Mouse (Mus musculus): ENCODE measurements around the gene Fanci. TPM values are rescaled to one million over a fixed set of nuclear protein-coding genes. Genes with fewer than 3 reads are reported as not detected.

Fanci gene
- polyA plus RNA-seq, 1 experiment from 2014 or later, result 1.8 TPM

GRCm38 (mm10) chr7:79461721-79462120 lies 70.0 kb downstream of the Fanci start:
- H3K4me2 ChIP-seq (replicated peaks; ENCODE audit: low read depth), result no peak overlapping the region
- H3K9ac ChIP-seq (ENCODE audit: low read length), result no peak overlapping the region
- no peak for DNase-seq (ENCODE audit: low spot score)
- ATAC-seq (ENCODE audit: low FRiP score, low TSS enrichment), result no peak
- H3K27ac ChIP-seq (replicated peaks), result no peak overlapping the region
- H3K27me3 ChIP-seq (ENCODE audit: control insufficient read depth, insufficient read depth, low read length), result no peaks in the 10 kb centered on the region
- 94% methylated on average over 10 of the region's 10 CpGs for WGBS
- peaks cover 6% of the 10 kb centered on the region for H3K4me1 ChIP-seq (replicated peaks; ENCODE audit: control insufficient read depth, insufficient read depth)
- TF ChIP-seq EP300 (optimal IDR thresholded peaks at IDR 0.05), result no peak
- no peak for TF ChIP-seq CTCF (IDR thresholded peaks at IDR 0.05; ENCODE audit: low read depth)
- H3K36me3 ChIP-seq (ENCODE audit: control insufficient read depth, insufficient read depth, low read length), result peaks cover 38% of the 10 kb centered on the region
- no peak overlapping the region for H3K4me3 ChIP-seq (ENCODE audit: low read depth, low read length)
- H3K9me3 ChIP-seq (ENCODE audit: control insufficient read depth, low read length), result no peaks in the 10 kb centered on the region

- ATAC-seq (ENCODE audit: low FRiP score, low TSS enrichment) (no peak), DNase-seq (ENCODE audit: low spot score) (peak; percentile 32)
- Histone ChIP-seq H3K27me3 (ENCODE audit: control insufficient read depth, insufficient read depth, low read length) (no peaks in the 10 kb centered on the region), H3K4me3 (ENCODE audit: low read depth, low read length) (no peak overlapping the region), H3K4me2 (replicated peaks; ENCODE audit: low read depth) (no peak overlapping the region), H3K27ac (replicated peaks) (no peak overlapping the region), H3K4me1 (replicated peaks; ENCODE audit: control insufficient read depth, insufficient read depth) (peaks cover 6% of the 10 kb centered on the region), H3K36me3 (ENCODE audit: control insufficient read depth, insufficient read depth, low read length) (peaks cover 27% of the 10 kb centered on the region), H3K9me3 (ENCODE audit: control insufficient read depth, low read length) (no peaks in the 10 kb centered on the region), H3K9ac (ENCODE audit: low read length) (no peak overlapping the region)
- 80% methylated on average over 11 of the region's 11 CpGs for WGBS
- TF ChIP-seq CTCF (IDR thresholded peaks at IDR 0.05; ENCODE audit: low read depth) (no peak), EP300 (optimal IDR thresholded peaks at IDR 0.05) (no peak)
Measured at GRCm38 (mm10) chr7:79463376-79464077, 71.8 kb downstream of the Fanci start.

GRCm38 (mm10) chr7:79464776-79465420 lies 73.2 kb downstream of the Fanci start:
- peak; percentile 43 for DNase-seq (ENCODE audit: low spot score)
- ATAC-seq (ENCODE audit: low FRiP score, low TSS enrichment), result no peak
- TF ChIP-seq CTCF (IDR thresholded peaks at IDR 0.05; ENCODE audit: low read depth) (no peak), EP300 (optimal IDR thresholded peaks at IDR 0.05) (no peak)
- H3K9ac ChIP-seq (ENCODE audit: low read length), result peak overlapping the region; percentile 93
- 10% methylated on average over 46 of the region's 47 CpGs for WGBS
- H3K4me3 ChIP-seq (ENCODE audit: low read depth, low read length), result peak overlapping the region; percentile 95
- peaks cover 6% of the 10 kb centered on the region for H3K4me1 ChIP-seq (replicated peaks; ENCODE audit: control insufficient read depth, insufficient read depth)
- H3K9me3 ChIP-seq (ENCODE audit: control insufficient read depth, low read length), result no peaks in the 10 kb centered on the region
- H3K27me3 ChIP-seq (ENCODE audit: control insufficient read depth, insufficient read depth, low read length), result no peaks in the 10 kb centered on the region
- peaks cover 13% of the 10 kb centered on the region for H3K36me3 ChIP-seq (ENCODE audit: control insufficient read depth, insufficient read depth, low read length)
- H3K27ac ChIP-seq (replicated peaks), result no peak overlapping the region
- H3K4me2 ChIP-seq (replicated peaks; ENCODE audit: low read depth), result peak overlapping the region; percentile 88

DNA sequence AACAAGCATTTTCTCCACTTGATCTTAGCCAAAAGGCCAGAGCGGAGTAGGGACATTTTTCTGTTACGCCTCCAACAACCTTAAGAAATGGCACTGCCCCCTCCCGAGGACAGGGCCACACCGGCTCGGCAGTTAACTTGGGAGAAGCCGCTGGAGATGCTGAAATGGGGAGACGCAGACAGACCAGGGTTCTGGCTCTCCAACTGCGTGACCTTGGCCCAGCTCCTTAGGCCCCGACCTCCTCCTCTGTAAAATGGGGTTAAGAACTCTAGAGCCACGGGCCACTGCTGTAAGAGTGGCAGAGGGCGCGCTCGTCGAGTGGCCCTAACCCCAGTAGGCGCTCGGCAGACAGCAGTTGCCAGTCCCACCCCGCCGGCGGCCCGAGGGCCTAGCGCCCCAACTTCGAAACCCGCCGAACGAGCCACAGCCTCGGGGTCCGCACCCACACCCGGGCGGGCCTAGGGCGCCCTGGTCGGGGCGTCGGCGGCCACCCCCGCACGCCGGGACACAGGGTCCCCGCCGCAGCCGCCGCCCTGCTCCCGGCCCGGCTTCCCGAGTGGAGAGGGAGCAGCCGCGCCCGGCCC lies 73.8 kb downstream of the Fanci start:
- no peak for DNase-seq (ENCODE audit: low spot score)
- H3K4me1 ChIP-seq (replicated peaks; ENCODE audit: control insufficient read depth, insufficient read depth), result peaks cover 6% of the 10 kb centered on the region
- WGBS, result under 1% methylated on average over 40 of the region's 47 CpGs
- peak overlapping the region; percentile 95 for H3K4me3 ChIP-seq (ENCODE audit: low read depth, low read length)
- H3K9ac ChIP-seq (ENCODE audit: low read length), result peak overlapping the region; percentile 93
- H3K27ac ChIP-seq (replicated peaks), result peak overlapping the region; percentile 94
- 0 out of 2 replicates have a peak, but pooled peaks have one; percentile 6 for TF ChIP-seq CTCF (IDR thresholded peaks at IDR 0.05; ENCODE audit: low read depth)
- TF ChIP-seq EP300 (optimal IDR thresholded peaks at IDR 0.05), result no peak
- no peaks in the 10 kb centered on the region for H3K9me3 ChIP-seq (ENCODE audit: control insufficient read depth, low read length)
- H3K36me3 ChIP-seq (ENCODE audit: control insufficient read depth, insufficient read depth, low read length), result peaks cover 7% of the 10 kb centered on the region; the same call in 1 of the 2 replicates
- peak; percentile 40 for ATAC-seq (ENCODE audit: low FRiP score, low TSS enrichment)
- H3K4me2 ChIP-seq (replicated peaks; ENCODE audit: low read depth), result peak overlapping the region; percentile 88
- no peaks in the 10 kb centered on the region for H3K27me3 ChIP-seq (ENCODE audit: control insufficient read depth, insufficient read depth, low read length)

- Histone ChIP-seq H3K9me3 (ENCODE audit: control insufficient read depth, low read length) (no peaks in the 10 kb centered on the region), H3K4me3 (ENCODE audit: low read depth, low read length) (peak within 1 kb of the TSS; percentile 95)
- TF ChIP-seq EP300 (optimal IDR thresholded peaks at IDR 0.05) (peak; percentile 67), CTCF (IDR thresholded peaks at IDR 0.05; ENCODE audit: low read depth) (peak; percentile 40)
Measured at GRCm38 (mm10) chr7:79466053-79466901, 74.5 kb downstream of the Fanci start, which contains the start of gene Polg. Polg (minus strand) TSS chr7:79466362.

More at GRCm38 (mm10) chr7:79466053-79466901, 74.5 kb downstream of the Fanci start, which contains the start of gene Polg:
- Histone ChIP-seq H3K9ac (ENCODE audit: low read length) (peak within 1 kb of the TSS; percentile 93), H3K4me1 (replicated peaks; ENCODE audit: control insufficient read depth, insufficient read depth) (peaks cover 6% of the 10 kb centered on the region), H3K27ac (replicated peaks) (peak within 1 kb of the TSS; percentile 94), H3K27me3 (ENCODE audit: control insufficient read depth, insufficient read depth, low read length) (no peaks in the 10 kb centered on the region), H3K36me3 (ENCODE audit: control insufficient read depth, insufficient read depth, low read length) (peaks cover 6% of the 10 kb centered on the region; the same call in 1 of the 2 replicates), H3K4me2 (replicated peaks; ENCODE audit: low read depth) (peak within 1 kb of the TSS; percentile 88)
- DNase-seq (ENCODE audit: low spot score) (peak; percentile 99), ATAC-seq (ENCODE audit: low FRiP score, low TSS enrichment) (peak; percentile 98)
- under 1% methylated on average over 75 of the region's 76 CpGs for WGBS
